Comparison of ENCODE assay signal across 12 mouse cellular contexts in genomic region chr8:10972851-10973452, GRCm38 (mm10). TPM values are rescaled to one million over a fixed set of nuclear protein-coding genes. Genes with fewer than 3 reads are reported as not detected.
DNase-seq lines count a peak whose midpoint lies in the region; ATAC-seq and TF ChIP-seq lines count a peak whose summit lies in the region.
"Had no signal": no experiment of that assay in that cellular context is flagged by ENCODE, and none has a peak within 500 bp of the region (broad histone marks: within the 10 kb centered on the region; RNA-seq: fewer than 3 reads in every experiment).

No protein-coding gene starts in this region.

- no peak for TF ChIP-seq CTCF in kidney, postnatal 0 days (IDR thresholded peaks at IDR 0.05; ENCODE audit: low read depth)

- WGBS in kidney, postnatal 0 days, result 25% methylated on average over 9 of the region's 9 CpGs
- 26% methylated on average over 9 of the region's 9 CpGs for WGBS in embryonic facial prominence, embryonic 13.5 days
- 11% methylated on average over 9 of the region's 9 CpGs for WGBS in hindbrain, embryonic 14.5 days
- 5% methylated on average over 9 of the region's 9 CpGs for WGBS in midbrain, embryonic 14.5 days

- no peak overlapping the region for H3K4me2 ChIP-seq in kidney, postnatal 0 days (ENCODE audit: low read length)
- H3K4me2 ChIP-seq in embryonic facial prominence, embryonic 13.5 days, result no peak overlapping the region
- H3K4me2 ChIP-seq in hindbrain, embryonic 14.5 days (replicated peaks), result no peak overlapping the region
- no peak overlapping the region for H3K4me2 ChIP-seq in midbrain, embryonic 14.5 days (ENCODE audit: low read length)

- no peaks in the 10 kb centered on the region for H3K27me3 ChIP-seq in kidney, postnatal 0 days (ENCODE audit: insufficient read depth, low read length)
- H3K27me3 ChIP-seq in embryonic facial prominence, embryonic 13.5 days, result no peaks in the 10 kb centered on the region
- no peaks in the 10 kb centered on the region for H3K27me3 ChIP-seq in hindbrain, embryonic 14.5 days (ENCODE audit: control insufficient read depth, insufficient read depth, low read length)
- H3K27me3 ChIP-seq in midbrain, embryonic 14.5 days (ENCODE audit: control insufficient read depth, insufficient read depth, low read length), result no peaks in the 10 kb centered on the region; the same call in 1 of the 2 replicates

- peaks cover 29% of the 10 kb centered on the region for H3K4me1 ChIP-seq in kidney, postnatal 0 days (replicated peaks; ENCODE audit: insufficient read depth, low read length)
- peaks cover 80% of the 10 kb centered on the region for H3K4me1 ChIP-seq in embryonic facial prominence, embryonic 13.5 days
- H3K4me1 ChIP-seq in hindbrain, embryonic 14.5 days (replicated peaks; ENCODE audit: control insufficient read depth, insufficient read depth, low read length), result peaks cover 33% of the 10 kb centered on the region
- peaks cover 18% of the 10 kb centered on the region for H3K4me1 ChIP-seq in midbrain, embryonic 14.5 days (ENCODE audit: control insufficient read depth, insufficient read depth, low read length)

- H3K27ac ChIP-seq in kidney, postnatal 0 days, result 0 out of 2 replicates have a peak overlapping the region, but pooled peaks have one; percentile 19
- 0 out of 2 replicates have a peak overlapping the region, but pooled peaks have one; percentile 9 for H3K27ac ChIP-seq in embryonic facial prominence, embryonic 13.5 days
- H3K27ac ChIP-seq in hindbrain, embryonic 14.5 days, result peak overlapping the region; percentile 29; the same call in 1 of the 2 replicates
- H3K27ac ChIP-seq in midbrain, embryonic 14.5 days (replicated peaks; ENCODE audit: low read depth, low read length), result peak overlapping the region; percentile 47; the same call in 1 of the 2 replicates
- H3K27ac ChIP-seq: layer of hippocampus, adult 2 months had no signal

- no peak for ATAC-seq in kidney, postnatal 0 days (replicated peaks; ENCODE audit: low FRiP score, low read depth)
- ATAC-seq in embryonic facial prominence, embryonic 13.5 days (ENCODE audit: insufficient number of reproducible peaks, insufficient read depth, low FRiP score, low TSS enrichment, low read depth), result no peak
- no peak for ATAC-seq in hindbrain, embryonic 14.5 days (ENCODE audit: low FRiP score)
- ATAC-seq in midbrain, embryonic 14.5 days (ENCODE audit: low FRiP score, low TSS enrichment), result no peak

- no peak overlapping the region for H3K9ac ChIP-seq in kidney, postnatal 0 days (ENCODE audit: low read depth, low read length)
- no peak overlapping the region for H3K9ac ChIP-seq in embryonic facial prominence, embryonic 13.5 days
- 0 out of 2 replicates have a peak overlapping the region, but pooled peaks have one; percentile 26 for H3K9ac ChIP-seq in hindbrain, embryonic 14.5 days
- no peak overlapping the region; the same call in 1 of the 2 replicates for H3K9ac ChIP-seq in midbrain, embryonic 14.5 days (replicated peaks; ENCODE audit: low read length)

- H3K36me3 ChIP-seq in kidney, postnatal 0 days (ENCODE audit: insufficient read depth, low read length), result no peaks in the 10 kb centered on the region
- H3K36me3 ChIP-seq in embryonic facial prominence, embryonic 13.5 days, result no peaks in the 10 kb centered on the region
- no peaks in the 10 kb centered on the region for H3K36me3 ChIP-seq in hindbrain, embryonic 14.5 days (replicated peaks; ENCODE audit: control insufficient read depth, insufficient read depth)
- no peaks in the 10 kb centered on the region for H3K36me3 ChIP-seq in midbrain, embryonic 14.5 days (ENCODE audit: control insufficient read depth, insufficient read depth, low read length)

- H3K9me3 ChIP-seq in kidney, postnatal 0 days (replicated peaks; ENCODE audit: low read length), result no peaks in the 10 kb centered on the region
- no peaks in the 10 kb centered on the region for H3K9me3 ChIP-seq in embryonic facial prominence, embryonic 13.5 days
- H3K9me3 ChIP-seq in hindbrain, embryonic 14.5 days (ENCODE audit: control insufficient read depth, low read length), result no peaks in the 10 kb centered on the region
- H3K9me3 ChIP-seq in midbrain, embryonic 14.5 days (ENCODE audit: control insufficient read depth, low read length), result no peaks in the 10 kb centered on the region

- no peak for DNase-seq in kidney, postnatal 0 days (ENCODE audit: low spot score)
- no peak for DNase-seq in kidney, postnatal 10 days
- no peak for DNase-seq in hindbrain, embryonic 14.5 days (ENCODE audit: low spot score)
- DNase-seq in midbrain, embryonic 14.5 days, result peak; percentile 62
- DNase-seq in T-cell, adult 2 months (ENCODE audit: low spot score), result no peak
- DNase-seq in cerebellum, adult 8-10 months, result no peak
- DNase-seq: cerebellum, adult 11-12 months; lung, postnatal 14 days; spleen, adult 18-20 months; thymus, postnatal 25 days had no signal

- H3K4me3 ChIP-seq in kidney, postnatal 0 days (replicated peaks; ENCODE audit: low read depth, low read length), result no peak overlapping the region
- H3K4me3 ChIP-seq in embryonic facial prominence, embryonic 13.5 days, result no peak overlapping the region
- H3K4me3 ChIP-seq in hindbrain, embryonic 14.5 days (replicated peaks; ENCODE audit: low read length), result no peak overlapping the region
- H3K4me3 ChIP-seq in midbrain, embryonic 14.5 days (replicated peaks; ENCODE audit: low read depth, low read length), result no peak overlapping the region
- H3K4me3 ChIP-seq: layer of hippocampus, adult 2 months had no signal

RNA-seq across cellular contexts. Expression of gene Irs2, which starts 35.3 kb away (rescaled TPM):
- 7.0 and 8.5 TPM in 2 replicates for polyA plus RNA-seq in kidney, postnatal 0 days (2015; fragmentation: Nextera tagmentation; extraction: Ambion mirVana)
- polyA plus RNA-seq in embryonic facial prominence, embryonic 13.5 days (2015; fragmentation: Nextera tagmentation; extraction: Ambion mirVana), result 7.7 and 8.7 TPM in 2 replicates
- 5.4 and 5.8 TPM in 2 replicates for polyA plus RNA-seq in hindbrain, embryonic 14.5 days (2014; fragmentation: Nextera tagmentation; extraction: Ambion mirVana)
- 5.2 and 5.4 TPM in 2 replicates for polyA plus RNA-seq in midbrain, embryonic 14.5 days (2014; fragmentation: Nextera tagmentation; extraction: Ambion mirVana)
